ENCODE assay signal across 27 mouse cellular contexts in the genomic region with DNA sequence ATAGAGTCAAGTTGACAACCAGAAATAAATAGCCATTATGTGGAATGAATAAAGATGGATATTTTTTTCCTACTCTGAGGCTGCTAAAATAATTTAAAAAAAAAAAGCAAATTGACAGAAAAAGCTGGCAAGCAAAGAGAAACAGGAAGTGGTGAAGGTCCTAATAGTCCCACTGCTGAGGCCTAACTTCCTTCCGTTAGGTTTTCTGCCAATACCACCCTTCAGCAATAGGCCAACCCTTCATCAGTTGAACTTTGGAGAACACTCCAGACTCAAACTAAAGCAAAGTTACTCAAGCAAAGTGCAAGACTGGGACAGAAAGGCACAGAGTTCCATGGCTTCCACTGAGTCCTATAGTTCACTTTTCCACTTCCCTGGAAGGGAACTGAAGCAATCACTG.
"Had no signal": no experiment of that assay in that cellular context is flagged by ENCODE, and none has a peak within 500 bp of the region (broad histone marks: within the 10 kb centered on the region; RNA-seq: fewer than 3 reads in every experiment).

No protein-coding gene starts in this region.

- H3K9me3 ChIP-seq: embryonic facial prominence, embryonic 10.5 days; embryonic facial prominence, embryonic 12.5 days; embryonic facial prominence, embryonic 13.5 days; embryonic facial prominence, embryonic 15.5 days; forebrain, embryonic 10.5 days; forebrain, embryonic 12.5 days; forebrain, embryonic 13.5 days; heart, embryonic 10.5 days had no signal

- H3K27me3 ChIP-seq: embryonic facial prominence, embryonic 12.5 days; embryonic facial prominence, embryonic 13.5 days; embryonic facial prominence, embryonic 15.5 days; forebrain, embryonic 12.5 days; forebrain, embryonic 13.5 days had no signal

- H3K27ac ChIP-seq: embryonic facial prominence, embryonic 10.5 days; embryonic facial prominence, embryonic 12.5 days; embryonic facial prominence, embryonic 13.5 days; embryonic facial prominence, embryonic 15.5 days; forebrain, embryonic 10.5 days; forebrain, embryonic 12.5 days; forebrain, embryonic 13.5 days; gastrocnemius, adult 2 months; heart, adult 2 months; heart, embryonic 10.5 days had no signal

- H3K36me3 ChIP-seq: embryonic facial prominence, embryonic 10.5 days; embryonic facial prominence, embryonic 12.5 days; embryonic facial prominence, embryonic 13.5 days; embryonic facial prominence, embryonic 15.5 days; forebrain, embryonic 10.5 days; forebrain, embryonic 12.5 days; heart, embryonic 10.5 days had no signal

- H3K4me2 ChIP-seq: embryonic facial prominence, embryonic 12.5 days; embryonic facial prominence, embryonic 13.5 days; embryonic facial prominence, embryonic 15.5 days; forebrain, embryonic 12.5 days; forebrain, embryonic 13.5 days had no signal

- DNase-seq: cerebellum, adult 18-20 months; cerebellum, adult 2 months; cerebellum, adult 8-10 months; cerebellum, adult 9-10 months; cerebellum, adult 9-11 months; cerebellum, postnatal 14 days; cerebellum, postnatal 25 days; cerebellum, postnatal 36 days; embryo, embryonic 11 days; forebrain, postnatal 0 days; gastrocnemius, adult 2 months; gastrocnemius, postnatal 10 days; gastrocnemius, postnatal 14 days; gastrocnemius, postnatal 25 days; gastrocnemius, postnatal 36 days; heart, adult 11 months; heart, adult 18-20 months; heart, adult 2 months had no signal

- H3K9ac ChIP-seq: embryonic facial prominence, embryonic 12.5 days; embryonic facial prominence, embryonic 13.5 days; embryonic facial prominence, embryonic 15.5 days; forebrain, embryonic 12.5 days; forebrain, embryonic 13.5 days; forebrain, postnatal 0 days had no signal

- H3K4me1 ChIP-seq: embryonic facial prominence, embryonic 10.5 days; embryonic facial prominence, embryonic 12.5 days; embryonic facial prominence, embryonic 13.5 days; embryonic facial prominence, embryonic 15.5 days; forebrain, embryonic 10.5 days; forebrain, embryonic 12.5 days; forebrain, embryonic 13.5 days; heart, embryonic 10.5 days had no signal

- H3K4me3 ChIP-seq: embryonic facial prominence, embryonic 10.5 days; embryonic facial prominence, embryonic 12.5 days; embryonic facial prominence, embryonic 13.5 days; embryonic facial prominence, embryonic 15.5 days; erythroblast, embryonic 14.5 days; forebrain, embryonic 10.5 days; forebrain, embryonic 12.5 days; forebrain, embryonic 13.5 days; gastrocnemius, adult 2 months; heart, adult 2 months; heart, embryonic 10.5 days had no signal
